Mouse (Mus musculus) thymus, postnatal 36 days (tissue): ENCODE data around the gene Cnot11.

Experiments used
- DNase-seq, 2 experiments: peaks; one replicate each; pipeline ENCODE4 v3.0.0; 2022; ENCODE audit warnings: mixed read lengths in 2 of 2

Gene Cnot11

DNA sequence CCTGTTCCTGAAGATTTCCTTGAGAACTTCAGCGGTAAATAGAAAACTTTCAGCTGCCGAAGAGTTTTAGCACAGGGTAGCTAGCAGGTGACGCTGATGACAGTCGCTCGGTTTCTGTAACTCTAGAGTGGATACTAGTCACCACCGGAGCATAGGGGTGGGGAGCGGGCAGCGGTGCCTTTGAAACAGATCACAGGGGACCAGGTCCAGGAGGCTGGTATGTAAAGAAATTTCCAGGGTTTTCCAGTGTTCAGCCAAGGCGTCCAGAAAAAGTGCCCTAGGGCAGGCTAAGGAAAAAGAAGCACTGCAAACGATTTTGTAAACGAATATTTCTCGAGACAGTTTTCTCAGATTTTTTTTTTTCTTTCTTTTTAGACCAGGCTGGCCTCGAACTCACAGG lies at the start of gene Cnot11:
TSS of gene Cnot11 (plus strand) at position 162 of the 400 bp plus-strand sequence.
- peak in 1 of 2 experiments; percentile 27 for DNase-seq

DNA sequence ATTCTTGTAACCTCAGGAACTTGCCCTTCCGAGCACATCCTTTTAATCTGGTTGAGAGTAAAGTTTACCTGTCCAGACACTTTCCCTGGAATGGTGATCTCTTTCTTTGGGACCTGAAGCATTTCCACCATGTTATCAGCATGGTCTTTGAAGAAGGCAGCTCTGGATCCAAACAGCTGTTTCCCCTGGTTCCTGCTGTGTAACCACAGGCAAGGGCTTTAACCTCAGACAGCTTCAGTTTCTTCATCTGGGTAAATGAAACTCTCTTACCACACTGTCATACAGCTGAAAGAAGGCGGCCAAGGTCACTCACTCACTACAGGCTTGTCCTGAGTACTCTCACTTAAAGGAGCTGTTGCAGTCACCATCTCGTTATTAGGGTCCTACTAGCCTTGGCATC lies 47.4 kb upstream of the Cnot11 start:
- DNase-seq: no peak

DNA sequence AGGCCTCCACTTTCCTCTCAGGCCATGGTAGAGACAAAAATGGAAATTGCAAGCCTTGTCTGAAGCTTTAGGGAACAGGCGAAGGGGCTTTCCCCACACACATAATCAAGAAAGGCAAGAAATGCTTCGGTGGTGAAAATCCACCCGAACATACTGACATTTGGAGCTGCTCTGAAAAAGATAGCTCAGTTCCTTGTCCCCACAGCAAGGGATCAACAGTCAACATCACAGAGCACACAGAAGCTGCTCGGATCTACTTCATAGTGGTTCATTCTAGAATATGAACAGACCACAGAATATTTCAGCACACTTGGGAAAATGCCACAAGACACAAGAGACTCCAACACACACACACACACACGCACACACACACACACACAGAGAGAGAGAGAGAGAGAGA lies 41.6 kb upstream of the Cnot11 start:
- no peak for DNase-seq

DNA sequence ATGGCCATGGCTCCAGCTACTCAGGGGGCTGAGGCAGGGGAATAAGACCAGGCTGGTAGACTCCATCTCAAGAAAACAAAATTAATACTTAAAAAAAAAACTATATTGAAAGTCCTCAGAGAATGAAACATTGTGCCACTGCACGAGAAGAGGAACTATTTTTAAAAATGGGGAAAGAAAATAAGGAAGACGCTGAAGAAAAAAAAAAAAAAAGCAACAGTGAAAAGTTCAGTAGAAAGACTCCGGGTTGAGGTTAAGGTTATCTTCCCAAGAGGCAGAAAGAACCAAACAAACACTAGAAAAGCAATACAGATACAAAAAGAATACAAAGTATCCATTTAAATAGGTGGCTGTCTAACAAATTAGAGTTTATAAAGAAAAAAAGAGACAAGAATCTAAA lies 41.1 kb upstream of the Cnot11 start:
- DNase-seq: no peak

DNA sequence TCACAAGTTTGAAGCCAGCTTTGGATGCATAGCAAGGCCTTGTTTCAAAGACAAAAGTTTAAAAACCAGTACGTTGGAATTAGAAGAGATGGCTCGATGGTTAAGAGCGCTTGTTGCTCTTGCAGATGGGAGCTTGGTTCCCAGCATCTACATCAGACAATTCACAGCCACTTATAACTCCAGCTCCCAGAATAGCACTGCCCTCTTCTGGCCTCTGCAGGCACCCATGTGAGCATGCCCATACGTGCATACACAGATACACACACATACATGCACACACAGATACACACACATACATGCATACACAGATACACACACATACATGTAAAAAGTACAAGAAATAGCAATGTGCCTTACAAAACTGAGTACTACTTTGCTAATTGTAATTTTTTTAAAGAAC lies 37.8 kb upstream of the Cnot11 start:
- no peak for DNase-seq

DNA sequence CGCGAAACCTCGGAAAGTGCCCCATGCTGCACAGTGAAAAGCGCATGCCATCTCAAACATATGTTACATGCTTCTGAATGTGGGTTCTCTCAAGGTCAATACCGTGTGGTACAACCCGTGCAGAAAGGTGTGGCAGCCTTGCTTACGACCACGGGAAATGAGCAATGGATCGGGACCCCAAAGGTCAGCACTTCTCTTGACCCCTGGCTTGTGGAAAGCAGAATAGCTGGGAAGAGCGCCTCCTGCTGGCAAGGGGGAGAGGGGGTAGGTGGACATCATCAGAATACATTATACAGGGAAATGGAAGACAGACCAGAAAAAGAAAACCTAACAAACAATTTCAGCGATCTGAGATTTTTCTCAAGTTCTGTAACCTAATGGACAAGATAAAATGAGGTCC lies 37.0 kb upstream of the Cnot11 start:
- DNase-seq: no peak

DNA sequence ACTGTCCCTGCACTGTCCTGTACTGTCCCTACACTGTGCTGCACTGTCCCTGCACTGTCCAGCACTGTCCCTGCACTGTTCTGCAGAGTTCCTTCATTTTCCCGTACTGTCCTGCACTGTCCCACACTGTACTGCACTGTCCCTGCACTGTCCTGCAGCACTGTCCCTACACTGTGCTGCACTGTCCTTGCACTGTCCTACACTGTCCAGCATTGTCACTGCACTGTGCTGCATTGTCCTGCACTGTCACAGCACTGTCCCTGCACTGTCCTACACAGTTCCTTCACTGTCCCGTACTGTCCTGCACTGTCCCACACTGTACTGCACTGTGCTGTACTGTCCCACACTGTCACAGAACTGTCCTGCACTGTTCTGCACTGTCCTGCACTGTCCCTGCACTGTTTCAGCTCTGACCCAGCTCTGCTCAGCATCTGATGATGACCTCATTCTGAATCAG lies 35.3 kb upstream of the Cnot11 start:
- DNase-seq: no peak

DNA sequence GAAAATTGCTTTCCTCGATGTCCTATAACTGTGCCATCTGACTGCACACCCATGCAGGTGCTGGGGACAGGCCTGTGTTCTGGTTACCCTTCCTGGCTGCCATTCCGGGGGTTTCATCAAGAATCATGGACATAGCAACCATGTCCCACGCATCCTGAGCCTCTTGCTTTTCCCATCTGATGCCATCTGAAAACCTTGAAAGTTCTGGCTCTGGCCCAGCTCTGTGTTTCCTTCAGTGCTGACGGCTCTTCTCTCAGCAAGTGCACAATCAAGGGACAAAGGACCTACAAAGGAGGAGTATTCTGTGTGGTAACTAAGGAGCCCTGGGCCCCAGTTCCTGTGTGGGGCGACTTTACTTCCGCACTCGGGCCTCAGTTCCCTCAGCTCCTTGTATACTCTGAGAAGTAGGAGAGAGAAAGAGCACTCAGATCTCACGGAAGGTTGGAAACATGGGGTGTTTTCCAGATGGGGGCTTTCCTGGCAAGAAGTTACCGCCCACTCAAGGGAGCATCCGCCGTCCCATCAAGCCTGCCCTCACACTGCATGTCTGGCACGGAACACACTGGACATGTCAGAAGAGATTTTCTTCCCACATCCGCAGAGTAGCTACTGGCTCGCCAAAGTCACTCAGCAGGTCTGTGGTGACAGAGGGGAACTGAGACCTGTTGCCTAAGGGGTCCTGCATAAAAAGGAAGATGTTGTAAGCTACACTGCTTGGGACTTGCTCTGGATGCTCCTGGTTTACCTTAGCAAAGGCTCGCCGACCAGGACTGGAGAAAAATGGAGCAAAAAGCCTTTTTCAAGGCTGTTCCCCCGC lies 31.8 kb upstream of the Cnot11 start:
- peak; percentile 18 to 20 for DNase-seq

DNA sequence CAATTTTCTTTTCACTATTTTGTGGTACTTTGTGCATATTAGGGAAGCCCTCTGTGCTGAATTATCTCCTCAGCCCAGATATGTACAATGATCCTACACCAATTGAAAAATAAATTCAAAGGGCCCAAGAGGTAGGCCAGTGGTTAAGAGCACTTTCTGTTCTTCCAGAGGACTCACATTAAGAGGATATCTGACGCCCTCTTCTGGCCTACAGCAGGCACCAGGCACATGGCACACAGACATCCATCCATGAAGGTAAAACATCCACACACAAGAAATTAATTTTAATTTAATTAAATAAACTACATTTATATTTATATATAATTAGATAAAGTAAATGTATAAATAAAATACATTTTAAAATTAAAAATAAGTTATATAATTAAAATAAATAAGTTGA lies 30.5 kb upstream of the Cnot11 start:
- no peak for DNase-seq

DNA sequence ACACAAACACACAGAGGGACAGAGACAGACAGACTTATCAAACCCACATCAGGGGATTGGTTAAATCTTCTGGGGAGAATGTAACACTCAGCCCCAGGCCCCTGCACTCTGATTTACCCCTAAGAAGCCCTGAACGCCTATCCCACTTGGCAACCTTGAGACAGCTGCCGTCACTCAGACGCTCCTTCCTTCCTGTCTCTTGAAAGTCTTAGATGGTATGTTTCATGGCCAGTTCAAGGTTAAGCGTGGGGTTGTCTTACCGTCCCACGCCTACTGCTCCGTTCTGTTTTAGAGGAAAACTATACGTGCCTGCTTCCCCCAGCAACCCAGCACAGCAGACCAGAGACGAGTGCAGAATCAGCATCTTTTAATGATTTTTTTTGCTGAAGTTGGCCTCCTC lies 29.2 kb upstream of the Cnot11 start:
- DNase-seq: no peak

DNA sequence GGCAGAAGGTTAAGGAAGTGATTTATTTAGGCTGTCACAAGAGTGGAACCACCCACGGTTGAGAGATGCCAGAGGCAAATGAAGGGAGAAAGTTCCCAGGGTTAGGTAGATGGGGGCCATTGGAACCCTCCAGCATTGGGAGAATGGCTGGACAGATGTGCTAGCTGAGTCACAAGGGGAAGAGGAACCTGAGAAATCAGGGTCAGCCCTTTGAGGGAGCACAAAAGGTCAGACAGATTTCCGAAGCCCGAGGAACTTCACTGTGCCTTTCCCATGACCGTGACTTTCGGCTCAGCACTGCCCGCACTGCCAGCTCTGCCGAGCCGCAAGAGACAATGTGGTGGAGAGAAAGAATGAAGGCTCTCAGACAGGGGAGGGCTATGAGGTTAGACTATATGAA lies 23.0 kb upstream of the Cnot11 start:
- no peak for DNase-seq

DNA sequence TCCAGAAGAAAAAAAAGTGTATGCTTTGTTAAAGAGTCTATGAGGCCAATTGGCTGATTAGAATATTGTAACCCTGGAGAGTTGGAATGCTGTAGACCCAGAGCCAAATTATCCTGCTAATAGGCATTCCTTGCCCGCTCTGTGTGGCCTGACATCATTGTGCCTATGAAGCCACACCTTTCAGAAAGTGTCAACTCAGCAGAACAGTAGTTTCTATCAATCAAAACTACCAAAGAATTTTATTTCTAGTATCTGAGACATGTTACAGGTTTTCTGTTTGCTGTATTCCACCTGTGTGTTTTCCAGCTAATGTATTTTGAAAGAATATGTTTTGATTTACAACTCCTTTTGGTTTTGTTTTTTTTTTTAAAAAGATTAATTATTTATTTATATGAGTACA lies 22.6 kb upstream of the Cnot11 start:
- no peak for DNase-seq

DNA sequence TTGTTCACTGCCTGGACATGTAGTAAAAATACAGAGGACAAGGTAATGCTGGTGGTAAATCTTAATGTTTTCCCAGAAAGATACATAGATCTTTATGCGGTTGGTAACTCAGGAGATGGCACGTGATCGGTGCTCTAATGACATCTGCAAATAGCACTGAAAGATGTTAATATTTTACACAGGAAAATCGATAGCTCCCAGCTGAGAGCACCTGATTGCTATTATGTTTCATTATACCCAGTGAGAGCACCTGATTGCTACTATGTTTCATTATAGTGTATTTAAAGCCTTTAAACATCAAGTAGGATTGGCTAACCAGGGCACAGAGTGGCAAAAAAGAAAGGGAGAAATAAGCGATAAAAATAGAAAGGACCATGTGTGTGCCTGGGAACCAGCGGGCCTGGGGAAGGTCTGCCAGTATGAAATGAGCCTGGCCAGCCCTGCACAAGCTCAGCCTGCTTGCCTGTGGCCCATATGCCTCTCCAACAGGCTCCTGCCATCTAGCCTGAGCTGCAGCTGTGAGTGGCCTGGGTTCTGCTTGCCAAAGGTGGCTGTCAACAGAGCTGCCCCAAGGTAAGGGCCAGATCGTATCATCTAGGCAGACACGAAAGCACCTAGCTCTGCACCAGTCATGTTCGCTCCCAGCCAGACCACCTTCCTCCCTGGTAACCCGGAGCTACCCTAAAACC lies 19.3 kb upstream of the Cnot11 start:
- no peak for DNase-seq

DNA sequence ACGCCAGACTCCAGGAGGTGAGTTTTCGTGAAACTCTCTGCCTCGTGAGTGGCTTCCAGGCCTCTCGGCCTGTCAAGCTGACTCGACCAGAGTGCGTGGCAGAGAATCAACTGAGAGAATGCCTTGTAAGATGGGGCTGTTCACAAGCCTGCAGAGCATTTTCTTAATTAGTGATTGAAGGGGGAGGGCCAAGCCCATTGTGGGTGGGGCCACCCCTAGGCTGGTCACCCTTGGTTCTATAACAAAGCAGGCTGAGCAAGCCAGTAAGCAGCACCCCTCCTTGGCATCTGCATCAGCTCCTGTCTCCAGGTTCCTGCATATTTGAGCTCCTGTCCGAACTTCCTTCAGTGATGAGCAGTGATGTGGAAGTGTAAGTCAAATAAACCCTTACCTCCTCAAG lies 13.5 kb upstream of the Cnot11 start:
- no peak for DNase-seq

DNA sequence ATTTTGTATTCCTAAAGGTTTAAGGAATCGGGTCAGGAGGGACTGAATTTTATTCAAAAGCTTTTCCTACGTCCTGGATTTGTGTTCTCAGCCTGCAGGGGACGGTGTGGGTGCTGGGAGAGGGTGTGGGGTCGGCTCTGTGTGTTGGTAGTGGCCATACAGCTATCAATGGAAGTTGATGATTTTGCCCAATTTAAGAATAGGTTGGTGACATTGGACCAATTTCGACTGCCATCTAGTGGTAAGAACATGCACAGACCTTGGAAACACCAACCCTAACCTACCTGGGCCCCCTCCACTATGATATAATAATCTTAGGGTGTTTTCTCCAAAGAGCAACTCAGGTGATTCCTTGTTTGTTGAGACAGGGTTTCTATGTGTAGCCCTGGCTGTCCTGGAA lies 12.3 kb upstream of the Cnot11 start:
- DNase-seq: no peak

DNA sequence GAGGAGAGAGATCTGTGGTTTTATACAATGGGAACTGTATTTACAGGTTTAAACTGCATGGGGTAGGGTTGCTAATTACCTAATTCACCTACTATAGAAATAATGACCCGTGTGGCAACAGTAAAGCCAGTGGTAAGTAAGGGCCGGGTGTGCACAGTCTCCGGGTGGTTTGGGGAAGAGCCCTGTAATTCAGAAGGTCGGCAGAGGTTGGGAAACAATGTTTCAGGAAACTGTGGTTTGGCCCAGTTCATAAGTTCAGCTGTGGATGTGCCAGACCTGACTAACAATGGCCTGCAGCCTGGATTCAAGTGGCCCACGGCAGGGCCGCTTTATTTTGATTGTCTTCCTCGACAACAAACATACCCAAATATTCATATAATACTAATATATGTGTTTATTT lies 9.0 kb upstream of the Cnot11 start:
- no peak for DNase-seq

DNA sequence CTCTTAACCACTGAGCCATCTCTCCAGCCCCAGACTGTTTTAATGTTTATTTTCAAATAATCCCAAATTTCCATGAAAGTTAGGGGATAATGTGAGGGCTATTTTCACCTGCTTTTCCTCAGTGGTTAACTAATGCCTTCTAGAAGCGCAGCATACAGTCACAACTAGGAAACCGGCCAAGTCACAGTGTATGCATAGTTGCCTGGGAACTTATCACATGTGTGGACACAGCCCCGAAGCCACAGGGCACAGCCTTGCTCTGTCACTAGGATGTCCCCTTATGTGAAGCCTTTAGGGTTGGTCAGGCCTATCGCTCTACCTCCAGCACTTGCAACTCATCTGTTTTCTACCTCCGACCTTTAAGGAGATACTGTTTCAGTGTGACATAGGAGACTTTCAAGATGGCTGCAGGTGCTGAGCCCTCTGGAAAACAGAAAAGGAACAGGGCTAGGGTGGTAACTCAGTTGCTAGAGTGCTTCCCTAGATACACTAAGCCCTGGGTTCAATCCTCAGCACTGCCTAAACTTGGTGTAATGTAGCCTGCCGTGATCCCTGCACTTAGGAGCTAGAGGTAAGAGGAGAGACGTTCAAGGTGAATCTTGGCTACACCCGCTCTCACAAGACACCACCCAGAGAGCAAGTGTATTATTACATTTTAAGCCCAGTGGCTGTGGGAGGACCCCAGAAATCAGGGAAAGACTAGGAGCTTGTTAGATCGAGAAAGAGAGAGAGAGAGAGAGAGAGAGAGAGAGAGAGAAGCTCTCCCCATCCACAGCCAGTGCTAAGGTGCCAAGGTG lies 8.2 kb upstream of the Cnot11 start:
- DNase-seq: no peak

DNA sequence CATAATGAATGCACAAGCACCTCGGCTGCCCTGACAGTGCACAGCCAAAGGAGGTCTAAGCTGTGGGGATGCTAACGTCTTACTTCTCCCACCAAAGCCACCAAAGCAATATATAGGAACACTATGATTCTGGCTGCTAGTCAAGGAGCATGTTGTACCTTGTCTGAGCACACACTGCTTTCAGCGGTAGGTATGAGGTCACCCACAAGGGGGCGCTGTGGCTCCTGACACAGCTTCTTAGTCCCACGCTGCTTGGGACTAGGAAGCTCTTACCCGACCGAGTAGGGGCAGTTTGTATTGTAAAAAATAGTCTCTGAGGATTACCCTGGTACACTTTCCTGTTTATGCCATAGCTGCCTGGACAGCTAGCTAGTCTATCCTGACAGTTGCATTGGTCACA lies 7.4 kb upstream of the Cnot11 start:
- peak; percentile 79 for DNase-seq

DNA sequence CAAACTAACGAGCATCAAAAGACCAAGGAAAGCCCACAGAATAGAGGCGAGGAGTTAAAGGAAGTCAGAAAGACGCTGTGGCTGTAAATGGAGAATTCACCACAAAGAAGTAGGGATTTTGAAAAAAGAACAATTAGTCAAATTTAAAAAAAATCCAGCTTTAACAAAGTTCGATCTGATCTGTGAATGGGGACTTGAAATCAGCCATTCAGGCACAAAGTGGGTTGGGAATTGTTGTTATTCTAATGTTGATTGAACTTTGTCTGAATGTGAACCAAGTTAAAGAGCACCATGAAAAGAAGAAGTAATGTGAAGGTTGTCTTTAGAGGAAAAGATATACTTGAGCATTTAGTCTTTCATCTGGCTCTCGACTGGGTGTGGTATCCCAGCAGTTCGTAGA lies 6.5 kb upstream of the Cnot11 start:
- no peak for DNase-seq

DNA sequence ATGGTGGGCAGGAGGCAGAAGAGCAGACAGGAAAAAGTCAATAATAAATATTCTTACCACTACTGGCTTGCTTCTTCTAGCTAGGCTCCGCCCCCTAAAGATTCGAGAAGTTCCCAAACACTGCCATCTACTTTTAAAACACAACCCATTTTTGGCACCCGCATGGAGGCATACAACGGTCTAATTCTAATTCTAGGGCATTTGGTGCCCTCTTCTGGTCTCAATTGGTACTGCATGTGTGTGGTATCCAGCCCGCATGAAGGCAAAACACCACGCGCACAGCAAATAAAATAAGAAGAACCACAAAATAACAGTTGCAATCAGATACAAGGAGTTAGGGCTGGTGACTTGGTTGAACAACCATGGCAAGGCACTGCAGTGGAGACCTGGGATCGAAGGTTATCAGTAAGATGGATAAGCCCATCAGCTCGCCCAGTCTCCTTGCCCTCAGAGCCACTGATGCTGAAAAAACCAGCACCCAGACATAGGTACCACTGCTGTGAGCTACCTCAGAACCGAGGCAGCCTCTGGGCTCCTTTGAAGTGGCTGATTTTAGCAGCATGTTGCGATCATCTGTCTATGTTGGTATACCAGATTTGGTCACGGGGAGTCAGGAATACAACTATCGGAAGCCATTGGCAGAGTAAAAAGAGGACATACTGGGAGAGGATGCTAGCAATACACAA lies 4.4 kb upstream of the Cnot11 start:
- peak; percentile 49 to 68 for DNase-seq

DNA sequence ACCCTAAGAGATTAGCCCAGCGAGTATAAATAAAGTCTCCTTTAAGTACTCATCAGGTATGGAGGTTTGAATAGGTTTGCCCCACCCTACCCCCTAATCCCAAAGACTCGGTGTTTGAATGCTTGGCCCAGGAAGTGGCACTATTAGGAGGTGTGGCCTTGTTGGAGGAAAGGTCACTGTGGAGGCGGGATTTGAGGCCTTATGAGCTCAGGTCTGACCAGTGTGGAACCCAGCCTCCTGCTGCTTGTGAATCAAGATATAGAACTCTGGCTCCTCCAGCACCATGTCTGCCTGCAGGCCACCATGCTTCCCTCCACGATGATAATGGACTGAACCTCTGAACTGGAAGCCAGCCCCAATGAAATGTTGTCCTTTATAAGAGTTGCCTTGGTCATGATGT lies 3.8 kb upstream of the Cnot11 start:
- DNase-seq: no peak

DNA sequence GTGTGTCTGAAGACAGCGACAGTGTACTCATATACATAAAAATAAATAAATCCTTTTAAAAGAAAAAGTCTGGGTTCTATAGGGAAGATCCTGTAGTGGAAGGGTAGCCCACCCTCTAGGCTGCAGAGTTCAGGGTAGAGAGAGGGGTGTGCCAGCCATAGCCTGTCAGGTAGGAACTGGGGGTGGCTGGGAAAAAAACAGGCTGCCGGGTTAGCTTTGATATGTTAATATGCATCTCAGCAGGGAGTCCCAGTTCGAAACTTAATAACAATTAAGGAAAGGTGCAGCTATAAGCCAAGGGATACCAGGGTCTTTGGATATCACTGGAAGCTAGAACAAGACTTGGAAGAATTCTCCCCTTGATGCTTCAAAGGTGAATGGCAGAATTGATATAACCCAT lies 875 bp upstream of the Cnot11 start:
- no peak for DNase-seq
